Mouse (Mus musculus): ENCODE data around the gene Fgfr2. TPM values are rescaled to one million over a fixed set of nuclear protein-coding genes. Genes with fewer than 3 reads are reported as not detected.
A peak's percentile ranks its signal among the peaks of the same experiment; 100 is the strongest.

Gene Fgfr2
- total RNA-seq, 2 experiments from 2014 or later: 35.8 to 40.8 TPM

- DNase-seq: no peak
- intact Hi-C loops (cut with DNase I): no loop called here
Observed at GRCm38 (mm10) chr7:130211411-130211810, 2911.7 kb downstream of the Fgfr2 start.

DNA sequence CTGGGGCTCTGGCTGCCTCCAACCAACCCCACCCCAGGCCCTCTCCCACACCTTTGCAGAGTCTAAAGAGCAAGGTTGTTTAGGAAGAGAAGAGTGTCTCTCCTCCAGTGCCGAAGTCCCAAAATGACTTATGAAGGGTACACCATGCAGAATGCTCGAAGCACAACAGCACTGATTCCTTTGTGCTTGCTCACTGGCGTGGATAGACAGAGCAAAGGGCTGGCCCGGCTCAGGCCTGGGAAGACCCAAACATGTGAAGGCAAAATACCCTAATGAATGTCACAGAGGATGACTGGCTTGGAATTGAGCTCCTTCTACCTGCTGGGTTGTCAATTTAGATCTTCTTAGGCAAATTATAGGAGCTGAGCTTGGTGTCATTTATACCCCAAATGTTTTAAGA, 2914.5 kb downstream of the Fgfr2 start:
- intact Hi-C loops (cut with DNase I): no loop called here
- DNase-seq: no peak

DNA sequence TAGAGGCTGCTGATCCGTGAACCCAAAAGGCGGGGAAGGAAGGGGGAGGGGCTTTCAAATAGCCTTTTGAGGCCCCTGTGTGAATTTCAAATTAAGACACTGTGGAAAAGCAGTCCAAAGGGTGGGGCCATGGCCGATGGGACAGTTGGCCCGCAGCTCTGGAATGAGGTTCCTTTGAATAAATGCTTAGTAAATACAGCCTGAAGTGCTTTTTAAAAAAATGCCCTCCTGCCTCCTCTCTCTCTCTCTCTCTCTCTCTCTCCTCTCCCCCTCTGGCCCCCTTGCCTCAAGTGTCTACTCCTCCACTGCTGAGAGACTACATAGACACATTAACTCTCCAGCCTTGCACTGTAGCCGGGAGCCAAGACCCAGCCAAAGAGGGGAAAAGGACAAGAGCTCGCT, 2917.0 kb downstream of the Fgfr2 start:
- intact Hi-C loops (cut with DNase I): no loop called here
- DNase-seq: no peak

DNA sequence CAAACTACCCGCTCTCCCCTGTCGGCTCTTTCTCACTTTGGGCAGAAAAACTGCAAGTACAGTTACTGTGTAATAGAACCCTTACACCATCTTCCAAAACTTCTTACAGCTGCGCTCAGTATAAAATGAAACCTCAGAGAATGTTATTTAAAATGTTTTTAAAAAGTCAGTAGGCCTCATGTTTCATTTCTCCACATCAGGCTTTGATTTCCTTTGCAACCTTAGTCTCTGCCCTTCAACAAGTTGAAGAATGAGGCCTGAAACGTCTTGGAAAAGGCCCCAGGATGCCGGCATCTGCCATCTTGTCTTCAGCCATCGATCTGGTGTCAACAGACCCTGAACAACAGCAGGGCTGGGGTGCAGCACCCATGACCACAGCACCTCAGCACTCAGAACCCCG, 2918.0 kb downstream of the Fgfr2 start:
- intact Hi-C loops (cut with DNase I): no loop called here
- no peak for DNase-seq

DNA sequence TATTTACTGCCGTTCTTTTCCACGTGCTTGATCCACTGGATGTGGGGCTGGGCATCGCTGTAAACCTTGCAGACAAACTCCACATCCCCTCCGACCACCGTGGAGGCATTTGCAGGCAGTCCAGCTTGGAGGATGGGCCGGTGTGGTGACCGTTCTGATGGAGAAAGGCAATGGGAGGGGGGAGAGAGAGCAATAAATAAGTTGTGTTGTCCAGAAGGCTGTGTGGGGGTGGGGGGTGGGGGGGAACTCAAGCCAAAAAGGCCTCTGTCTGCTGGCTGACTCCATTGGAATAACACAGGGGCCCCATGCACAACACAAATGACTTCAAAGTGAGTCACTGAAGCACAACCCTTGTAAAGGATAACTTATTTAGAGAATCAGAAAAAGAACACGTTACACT, 2922.1 kb downstream of the Fgfr2 start:
- DNase-seq: no peak
- intact Hi-C loops (cut with DNase I): no loop called here

GRCm38 (mm10) chr7:130199951-130200350, 2923.2 kb downstream of the Fgfr2 start:
- intact Hi-C loops (cut with DNase I): no loop called here
- no peak for DNase-seq

- intact Hi-C loops (cut with DNase I): no loop called here
- DNase-seq: no peak
Observed at GRCm38 (mm10) chr7:130199317-130199716, 2923.8 kb downstream of the Fgfr2 start.

DNA sequence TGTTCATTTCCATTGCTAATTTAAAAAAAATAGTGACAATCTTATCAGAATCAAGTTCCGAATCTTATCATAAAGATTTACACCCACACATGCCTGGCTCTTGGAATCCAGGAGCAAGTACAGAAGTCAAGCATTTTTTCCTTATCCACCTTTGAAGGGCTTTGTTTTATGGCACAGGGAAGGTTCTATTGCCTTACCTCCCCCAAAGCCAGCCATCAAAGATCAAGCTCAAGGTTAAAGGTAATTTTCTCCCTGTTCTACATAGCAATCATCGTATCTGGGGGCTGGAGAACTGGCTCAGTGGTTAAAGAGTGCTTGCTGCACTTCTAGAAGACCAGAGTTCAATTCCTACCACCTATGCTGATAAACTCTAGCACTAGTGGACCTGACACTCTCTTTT, 2928.1 kb downstream of the Fgfr2 start:
- intact Hi-C loops (cut with DNase I): no loop called here
- no peak for DNase-seq

DNA sequence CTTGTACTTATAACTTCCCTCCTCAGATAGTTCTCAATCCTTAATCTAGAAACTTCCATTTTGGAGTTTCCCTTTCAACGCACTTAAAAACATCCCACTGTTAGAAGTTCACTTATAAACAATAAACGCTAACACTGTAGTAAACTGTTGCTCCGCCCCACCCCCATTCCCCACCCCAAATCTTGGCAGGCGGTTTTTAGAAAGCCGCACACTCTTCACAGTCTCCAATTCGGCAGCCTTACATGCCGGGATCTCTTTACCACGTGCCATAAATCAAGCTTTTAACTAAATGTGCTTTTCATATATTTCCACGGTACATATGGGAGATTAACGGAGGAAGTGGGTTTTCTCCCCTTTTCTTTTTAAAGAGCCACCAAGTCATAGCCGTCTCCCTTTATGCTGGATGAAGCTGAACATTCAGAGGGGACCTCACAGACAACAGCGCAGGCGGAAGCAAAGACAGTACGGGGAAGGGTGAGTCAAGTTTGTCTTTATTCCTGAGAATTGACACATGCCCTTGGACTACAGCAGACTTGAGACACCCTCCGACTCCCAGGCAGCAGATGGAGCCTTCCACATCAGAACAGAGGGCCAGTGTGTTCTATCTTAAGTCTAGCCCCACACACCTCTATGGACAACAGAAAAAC, 2932.7 kb downstream of the Fgfr2 start:
- intact Hi-C loops (cut with DNase I): no loop called here
- DNase-seq: no peak

DNA sequence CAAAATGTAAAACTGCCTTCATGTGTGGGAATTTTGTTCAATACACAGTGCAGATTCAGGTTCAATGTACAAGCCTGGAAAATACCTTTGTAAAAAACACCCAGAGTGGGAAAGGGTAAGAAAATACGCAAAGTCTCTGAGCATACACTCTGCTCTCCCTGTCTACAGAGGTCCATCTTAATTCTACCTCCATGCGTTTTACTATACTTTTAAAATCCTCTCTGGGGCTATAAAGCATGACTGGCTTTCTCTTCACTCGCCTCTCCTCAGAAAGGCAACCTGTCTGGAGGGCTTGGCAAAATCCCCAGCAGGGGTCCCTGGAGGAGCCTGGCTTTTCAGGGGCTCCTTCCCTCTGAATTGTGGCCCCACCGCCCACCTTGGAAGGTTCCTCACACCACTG, 2933.2 kb downstream of the Fgfr2 start:
- no peak for DNase-seq
- intact Hi-C loops (cut with DNase I): no loop called here

GRCm38 (mm10) chr7:130188108-130188507, 2935.0 kb downstream of the Fgfr2 start:
- no peak for DNase-seq
- intact Hi-C loops (cut with DNase I): no loop called here

DNA sequence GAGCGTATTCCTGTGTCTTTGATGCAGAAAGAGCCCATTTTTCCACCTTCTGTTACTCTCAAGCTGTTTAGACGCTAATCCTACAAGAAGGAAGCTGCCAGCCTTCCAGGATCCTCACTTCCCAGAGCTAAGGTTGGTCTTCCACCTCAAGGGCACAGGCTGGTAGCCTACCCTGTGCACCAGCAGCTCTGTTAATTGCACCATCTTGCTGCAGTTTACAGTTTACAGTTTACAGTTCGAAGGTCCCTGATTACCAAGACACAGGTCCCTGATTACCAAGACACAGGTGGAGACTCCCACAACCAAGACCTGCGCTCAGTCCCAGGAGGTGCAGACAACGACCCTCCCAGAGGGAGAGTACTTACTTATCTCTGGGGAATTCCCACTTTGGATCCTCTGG, 2938.3 kb downstream of the Fgfr2 start:
- intact Hi-C loops (cut with DNase I): no loop called here

DNA sequence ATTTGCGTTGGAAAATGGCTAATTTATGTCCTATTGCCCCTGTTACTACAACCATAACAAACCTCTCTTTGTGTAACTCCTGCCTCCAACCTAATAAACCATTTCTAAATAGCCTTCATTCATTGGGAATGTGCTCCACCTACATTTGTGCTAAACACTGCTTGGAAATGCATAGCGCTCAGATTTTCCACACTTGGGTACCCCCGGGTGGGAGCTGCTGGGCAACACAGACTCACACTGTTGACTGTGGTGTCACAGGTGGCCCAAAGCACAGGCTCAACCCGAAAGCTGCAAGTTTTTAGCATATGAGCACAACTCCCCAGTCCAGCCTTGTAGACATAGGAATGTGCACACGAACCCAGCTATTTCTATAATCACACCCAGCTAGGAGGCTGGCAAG, 2939.2 kb downstream of the Fgfr2 start:
- intact Hi-C loops (cut with DNase I): no loop called here
- DNase-seq: no peak

More for the DNA sequence above, 2938.3 kb downstream of the Fgfr2 start:
- no peak for DNase-seq

- DNase-seq: no peak
- intact Hi-C loops (cut with DNase I): no loop called here
Observed at GRCm38 (mm10) chr7:130182551-130182950, 2940.6 kb downstream of the Fgfr2 start.

GRCm38 (mm10) chr7:130178991-130179390, 2944.2 kb downstream of the Fgfr2 start:
- no peak for DNase-seq
- intact Hi-C loops (cut with DNase I): no loop called here

DNA sequence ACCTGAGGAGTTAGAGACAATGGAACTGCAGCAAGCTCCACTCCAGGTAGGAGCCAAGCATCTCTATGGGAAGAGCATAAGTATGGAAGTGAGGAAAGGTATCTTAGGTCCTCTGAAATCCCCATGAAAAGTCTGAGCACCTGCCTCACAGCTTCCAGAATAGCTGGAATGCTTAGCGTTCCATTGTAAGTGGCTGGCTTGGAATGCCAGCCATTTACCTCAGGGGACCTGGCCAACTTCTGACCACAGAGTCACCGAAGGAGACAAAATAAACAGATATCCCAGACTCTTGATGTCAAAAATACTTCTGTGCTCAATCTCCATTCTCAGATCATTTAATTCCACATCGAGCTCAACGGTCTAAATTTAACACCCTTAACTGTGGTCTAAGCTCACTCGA, 2946.1 kb downstream of the Fgfr2 start:
- no peak for DNase-seq
- intact Hi-C loops (cut with DNase I): no loop called here

DNA sequence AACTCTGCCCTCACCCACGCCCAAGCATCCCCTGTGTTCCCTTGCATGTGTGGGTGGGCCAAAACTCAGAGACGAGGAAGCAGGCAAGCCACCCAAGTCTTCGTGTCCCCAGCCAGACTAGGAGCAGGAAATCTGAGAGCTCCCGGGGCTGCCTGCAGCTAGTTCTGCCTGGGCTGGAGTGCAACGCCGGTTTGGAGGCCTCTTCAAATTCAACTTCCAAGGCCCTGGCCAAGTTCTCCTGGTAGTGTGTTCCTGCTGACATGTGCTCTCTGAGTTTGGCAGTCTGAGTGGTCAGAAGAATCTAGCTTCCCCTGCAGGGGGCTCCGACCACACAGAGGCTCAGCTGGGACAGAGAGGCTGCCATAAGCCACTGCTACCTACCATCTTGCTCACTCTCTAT, 2948.6 kb downstream of the Fgfr2 start:
- intact Hi-C loops (cut with DNase I): no loop called here
- peak; percentile 40 for DNase-seq

- intact Hi-C loops (cut with DNase I): no loop called here
- DNase-seq: peak; percentile 32
Observed at GRCm38 (mm10) chr7:130173914-130174313, 2949.2 kb downstream of the Fgfr2 start.

GRCm38 (mm10) chr7:130170144-130170543, 2953.0 kb downstream of the Fgfr2 start:
- intact Hi-C loops (cut with DNase I): no loop called here
- no peak for DNase-seq

- intact Hi-C loops (cut with DNase I): no loop called here
- DNase-seq: no peak
Observed at GRCm38 (mm10) chr7:130168296-130168695, 2954.9 kb downstream of the Fgfr2 start.

GRCm38 (mm10) chr7:130167261-130167660, 2955.9 kb downstream of the Fgfr2 start:
- intact Hi-C loops (cut with DNase I): no loop called here
- no peak for DNase-seq

DNA sequence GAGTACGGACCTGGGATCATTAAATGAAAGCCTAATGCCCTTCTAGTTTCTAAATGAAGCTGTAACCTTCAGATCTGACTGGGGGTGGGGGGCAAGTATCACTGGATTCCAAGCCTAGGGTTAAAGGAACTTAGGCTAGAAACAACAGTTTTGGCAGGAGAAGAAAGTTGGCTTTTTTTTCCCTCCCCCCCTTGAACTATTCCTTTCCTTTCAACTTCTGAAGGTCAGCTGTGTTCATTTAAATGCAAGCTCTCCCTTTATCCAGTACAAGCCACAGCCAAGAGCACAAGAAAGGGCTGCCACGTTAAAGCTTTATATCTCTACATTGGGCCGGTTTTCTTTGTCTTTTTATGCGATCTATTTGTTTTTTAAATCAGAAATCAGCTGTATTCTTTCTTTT, 2957.0 kb downstream of the Fgfr2 start:
- intact Hi-C loops (cut with DNase I): no loop called here
- no peak for DNase-seq

DNA sequence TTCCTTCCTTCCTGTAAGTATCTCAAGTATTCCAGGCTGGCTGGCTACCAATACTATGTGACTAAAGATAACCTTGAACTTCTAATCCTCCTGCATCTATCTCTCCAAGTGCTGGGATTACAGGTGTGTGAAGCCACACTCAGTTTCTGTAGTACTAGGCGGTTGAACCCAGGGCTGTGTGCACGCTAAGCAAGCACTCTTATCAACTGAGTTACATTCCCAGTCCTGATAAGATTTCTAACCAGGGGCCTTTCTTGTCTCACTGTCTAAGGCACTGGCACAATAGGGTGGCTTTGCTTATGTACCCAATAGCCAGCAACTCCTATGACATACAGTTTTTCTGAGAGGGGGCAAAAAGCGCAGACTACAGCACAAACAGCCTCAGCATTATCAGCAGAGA, 2957.7 kb downstream of the Fgfr2 start:
- no peak for DNase-seq
- intact Hi-C loops (cut with DNase I): no loop called here

Data from left cerebral cortex, postnatal 4 days (tissue).